Mouse (Mus musculus) stomach, postnatal 0 days (tissue): ENCODE data around the gene Gja8.

Source experiments
- CTCF ChIP-seq: IDR thresholded peaks from 2 replicates; pipeline ENCODE4 v1.5.1; 2016; ENCODE audit warnings: antibody characterized with exemption, low read depth, mild to moderate bottlenecking, moderate library complexity
- EP300 ChIP-seq: optimal IDR thresholded peaks from 2 replicates; pipeline ENCODE3; 2016; ENCODE audit warnings: antibody characterized with exemption

DNA sequence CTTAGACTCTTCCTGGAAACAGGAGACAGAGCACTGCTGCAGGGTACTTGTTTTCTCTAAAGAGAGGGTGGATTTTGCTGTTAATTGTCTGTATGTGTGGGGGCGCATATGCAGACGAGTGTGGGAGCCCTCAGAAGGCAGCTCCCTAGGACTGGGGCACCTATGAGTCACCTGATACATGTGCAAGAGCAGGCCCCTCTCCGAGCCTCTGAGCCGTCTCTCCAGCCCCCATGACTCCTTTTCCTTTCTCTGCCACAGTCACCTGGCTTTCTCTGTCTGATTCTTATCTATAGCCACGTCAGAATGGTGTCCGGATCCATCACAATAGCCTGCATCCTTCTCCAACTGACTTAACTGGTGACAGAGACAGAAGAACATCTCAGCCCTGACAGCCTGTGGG lies 44.3 kb downstream of the Gja8 start:
- no peak for TF ChIP-seq CTCF
- no peak for TF ChIP-seq EP300
